Mouse (Mus musculus) layer of hippocampus, postnatal 10 days (tissue): ENCODE results near the gene Nags. TPM values are rescaled to one million over a fixed set of nuclear protein-coding genes. Genes with fewer than 3 reads are reported as not detected.

Experiments
- total RNA-seq, 2 experiments: library from RNA; stranded (reverse); gene quantifications; 2 replicates each; pipeline ENCODE4 v1.2.3; 2021

Gene Nags
- total RNA-seq, 2 experiments from 2014 or later = not detected

Other genes starting within 250 kb of the Nags start
- gene Sost, start 178.5 kb upstream of the Nags start, total RNA-seq = under 1 TPM in 1 of 2 experiments, not detected in 1; 0.23 TPM
- gene Cfap97d1, start 161.2 kb upstream of the Nags start, total RNA-seq = not detected
- 100 to 1,000 TPM; 121 to 127 TPM for gene Dusp3, start 158.5 kb upstream of the Nags start, total RNA-seq
- 10 to 100 TPM; 70.1 to 79.5 TPM for gene Mpp3, start 117.1 kb upstream of the Nags start, total RNA-seq
- under 1 TPM in 1 of 2 experiments, not detected in 1; 0.14 TPM for gene Cd300lg, start 104.0 kb upstream of the Nags start, total RNA-seq
- gene Mpp2, start 57.0 kb upstream of the Nags start, total RNA-seq = 100 to 1,000 TPM; 103 to 110 TPM
- gene Ppy, start 44.2 kb upstream of the Nags start, total RNA-seq = not detected
- not detected for gene Pyy, start 37.7 kb upstream of the Nags start, total RNA-seq
- gene Tmem101, start 10.9 kb downstream of the Nags start, total RNA-seq = 10 to 100 TPM; 29.8 TPM
- gene Lsm12, start 39.8 kb downstream of the Nags start, total RNA-seq = 10 to 100 TPM; 73.8 to 77.8 TPM
- gene G6pc3, start 44.1 kb downstream of the Nags start, total RNA-seq = 10 to 100 TPM; 44.4 to 45.4 TPM
- gene Hdac5, start 84.7 kb downstream of the Nags start, total RNA-seq = 100 to 1,000 TPM; 164 to 207 TPM
- gene BC030867, start 103.4 kb downstream of the Nags start, total RNA-seq = 1 to 10 TPM in 1 of 2 experiments, under 1 TPM in 1; 0.94 to 1.0 TPM
- under 1 TPM; 0.64 to 0.76 TPM for gene Asb16, start 123.2 kb downstream of the Nags start, total RNA-seq
- gene Tmub2, start 139.4 kb downstream of the Nags start, total RNA-seq = 10 to 100 TPM; 55.2 to 60.4 TPM
- gene Atxn7l3, start 151.1 kb downstream of the Nags start, total RNA-seq = 100 to 1,000 TPM; 146 to 150 TPM
- gene Ubtf, start 174.2 kb downstream of the Nags start, total RNA-seq = 100 to 1,000 TPM; 112 to 125 TPM
- under 1 TPM; 0.32 to 0.54 TPM for gene Slc4a1, start 220.7 kb downstream of the Nags start, total RNA-seq
- 100 to 1,000 TPM; 356 to 431 TPM for gene Rundc3a, start 247.9 kb downstream of the Nags start, total RNA-seq